Mouse (Mus musculus) spleen, adult 2 months (tissue): ENCODE measurements around the gene Rnf34.

Experiments used
- CTCF ChIP-seq: fragments of 200-500 bp; IDR thresholded peaks from 2 replicates; pipeline ENCODE4 v1.5.1; 2011; ENCODE audit warnings: mild to moderate bottlenecking, inconsistent platforms; ENCODE audit not compliant: insufficient read depth, insufficient read length, insufficient replicate concordance; ENCODE audit errors: extremely low read depth
- POLR2A ChIP-seq: fragments of 200-500 bp; IDR thresholded peaks from 2 replicates; pipeline ENCODE4 v1.6.1; 2011; ENCODE audit warnings: low read depth, low read length, inconsistent platforms

GRCm38 (mm10) chr5:122825099-122825498 lies 24.7 kb upstream of the Rnf34 start:
- TF ChIP-seq POLR2A (no peak), CTCF (no peak)
